Mouse (Mus musculus) myocyte (in vitro differentiated cells): ENCODE data around the gene Mto1. TPM values are rescaled to one million over a fixed set of nuclear protein-coding genes. Genes with fewer than 3 reads are reported as not detected.

Experiments used
- H3K27me3 ChIP-seq: one replicate; pipeline ENCODE4 v1.6.1; 2011; ENCODE audit not compliant: control insufficient read depth, insufficient read depth, insufficient read length
- H3K36me3 ChIP-seq: one replicate; pipeline ENCODE4 v1.6.1; 2011; ENCODE audit not compliant: control insufficient read depth, insufficient read depth
- H3K4me2 ChIP-seq: one replicate; pipeline ENCODE4 v1.6.1; 2011; ENCODE audit warnings: low read depth, control low read depth
- H3K4me3 ChIP-seq: one replicate; pipeline ENCODE4 v1.5.1; 2011; ENCODE audit warnings: mild to moderate bottlenecking, control low read depth, moderate library complexity
- H3K79me2 ChIP-seq: one replicate; pipeline ENCODE4 v1.6.1; 2011; ENCODE audit not compliant: control insufficient read depth, insufficient read depth
- H3ac ChIP-seq: one replicate; pipeline ENCODE4 v1.6.1; 2011; ENCODE audit not compliant: control insufficient read depth, insufficient read length
- CEBPB ChIP-seq: IDR thresholded peaks from 2 replicates; pipeline ENCODE4 v1.6.1; 2011; ENCODE audit warnings: mild to moderate bottlenecking, moderate library complexity; ENCODE audit not compliant: poor library complexity, insufficient read depth, severe bottlenecking
- E2F4 ChIP-seq: IDR thresholded peaks from one replicate; pipeline ENCODE4 v1.6.1; 2011; ENCODE audit warnings: mild to moderate bottlenecking, control low read depth, moderate library complexity; ENCODE audit not compliant: insufficient read depth
- MAX ChIP-seq: IDR thresholded peaks from one replicate; pipeline ENCODE4 v1.6.1; 2011; ENCODE audit warnings: low read depth, mild to moderate bottlenecking, control low read depth
- MYOD1 ChIP-seq, 3 experiments: IDR thresholded peaks; one replicate each; pipeline ENCODE4 v1.6.1; 2011; ENCODE audit warnings: control low read depth in 2 of 3, low read depth in 2 of 3, mild to moderate bottlenecking in 2 of 3, moderate library complexity in 1 of 3; ENCODE audit not compliant: insufficient read length in 2 of 3, control insufficient read depth in 1 of 3
- MYOG ChIP-seq, 3 experiments: IDR thresholded peaks; one replicate each; pipeline ENCODE4 v1.6.1; 2011; ENCODE audit warnings: control low read depth in 2 of 3, low read depth in 2 of 3, mild to moderate bottlenecking in 2 of 3; ENCODE audit not compliant: insufficient read length in 2 of 3, control insufficient read depth in 1 of 3, insufficient read depth in 1 of 3
- POLR2A ChIP-seq: IDR thresholded peaks from one replicate; pipeline ENCODE4 v1.6.1; 2011; ENCODE audit warnings: low read depth, mild to moderate bottlenecking, control low read depth, moderate library complexity; ENCODE audit not compliant: insufficient read length
- POLR2AphosphoS2 ChIP-seq: IDR thresholded peaks from one replicate; pipeline ENCODE4 v1.6.1; 2011; ENCODE audit warnings: low read depth, control low read depth; ENCODE audit not compliant: insufficient read length
- REST ChIP-seq: IDR thresholded peaks from one replicate; pipeline ENCODE4 v1.6.1; 2011; ENCODE audit warnings: mild to moderate bottlenecking, control low read depth, moderate library complexity; ENCODE audit not compliant: insufficient read depth, insufficient read length
- SRF ChIP-seq: IDR thresholded peaks from one replicate; pipeline ENCODE4 v1.6.1; 2011; ENCODE audit warnings: low read depth; ENCODE audit not compliant: control insufficient read depth, insufficient read length
- TCF12 ChIP-seq: IDR thresholded peaks from one replicate; pipeline ENCODE4 v1.6.1; 2011; ENCODE audit warnings: mild to moderate bottlenecking, control low read depth; ENCODE audit not compliant: poor library complexity, insufficient read depth, severe bottlenecking
- TCF3 ChIP-seq: IDR thresholded peaks from one replicate; pipeline ENCODE4 v1.6.1; 2011; ENCODE audit warnings: low read depth, control low read depth; ENCODE audit not compliant: insufficient read length
- USF1 ChIP-seq: IDR thresholded peaks from one replicate; pipeline ENCODE4 v1.6.1; 2011; ENCODE audit warnings: low read depth, mild to moderate bottlenecking, control low read depth, moderate library complexity
- polyA plus RNA-seq: library from polyadenylated mRNA; unstranded; fragments of >200 nt; fragmentation: generic; extraction: Trizol; gene quantifications from one replicate; pipeline ENCODE4 v1.2.1, GENCODE M21; 2012; ENCODE audit warnings: missing spikeins

The Mto1 gene
- polyA plus RNA-seq, 1 experiment, result 10.8 TPM

DNA sequence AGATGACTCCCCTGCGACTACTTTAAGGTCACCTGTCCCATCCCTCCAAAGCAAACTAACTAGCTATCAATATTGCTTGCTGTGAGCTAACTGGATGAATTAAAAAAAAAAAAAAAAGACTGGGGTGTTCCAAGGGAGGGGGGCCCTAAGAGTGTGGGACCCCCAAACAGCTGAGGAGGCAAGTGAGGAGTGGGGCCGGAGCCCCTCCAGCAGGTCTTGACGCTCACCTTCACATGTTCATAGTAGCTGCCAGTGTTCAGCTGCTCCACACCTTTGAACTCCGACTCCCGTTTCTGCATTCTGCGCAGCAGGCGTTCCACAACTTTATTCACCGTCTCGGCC is 5.8 kb upstream of the Mto1 start:
- TF ChIP-seq REST, result no peak
- no peak for TF ChIP-seq POLR2A
- no peak for TF ChIP-seq TCF3
- no peaks in the 10 kb centered on the region for H3K79me2 ChIP-seq
- H3K27me3 ChIP-seq, result peaks cover 7% of the 10 kb centered on the region
- H3K4me2 ChIP-seq, result peak overlapping the region; percentile 65
- H3ac ChIP-seq, result no peak overlapping the region
- H3K36me3 ChIP-seq, result no peaks in the 10 kb centered on the region
- peak overlapping the region; percentile 26 for H3K4me3 ChIP-seq

DNA sequence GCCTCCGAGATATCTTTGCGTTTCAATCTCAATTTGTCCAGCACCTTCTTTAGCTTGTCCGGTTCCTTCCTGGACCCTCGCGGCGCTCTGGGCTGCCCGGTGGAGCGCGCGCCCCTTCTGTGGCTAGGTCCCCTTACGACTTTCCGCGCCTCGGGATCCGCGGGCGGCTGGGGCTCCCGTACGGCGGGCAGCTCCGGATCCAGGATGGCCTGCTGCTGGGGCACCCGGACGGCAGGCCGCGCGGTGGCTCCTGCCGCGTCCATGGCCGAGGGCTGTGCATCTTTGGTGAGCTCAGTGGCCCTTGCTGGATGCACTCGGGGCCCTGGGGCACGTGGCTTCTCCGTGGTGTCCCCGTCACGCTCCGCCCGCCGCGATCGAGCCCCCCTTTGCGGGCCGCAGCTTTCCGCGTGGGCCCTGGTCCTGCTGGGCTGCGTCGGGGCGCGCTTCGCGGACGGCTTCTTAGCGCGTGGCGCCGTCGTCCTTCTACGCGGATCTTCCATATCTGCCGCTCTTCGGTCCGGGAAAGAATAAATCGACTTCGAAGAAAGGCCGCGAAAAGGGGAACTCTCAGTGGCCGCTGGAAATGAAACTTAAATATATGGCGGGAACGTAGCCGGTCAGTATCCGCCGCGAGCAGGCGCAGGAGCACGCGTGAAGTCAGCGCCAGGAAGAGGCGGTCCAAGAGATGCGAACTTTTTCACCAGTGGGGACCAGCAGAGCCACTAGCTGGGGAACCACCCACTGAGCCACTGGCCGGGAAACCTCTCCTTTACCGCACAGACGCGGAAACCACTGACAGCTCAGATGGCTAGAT is 5.2 kb upstream of the Mto1 start, which contains the start of gene Cgas:
TSS of gene Cgas (minus strand) at position 659 of the 814 bp plus-strand sequence.
- Histone ChIP-seq H3K36me3 (no peaks in the 10 kb centered on the region), H3ac (peak within 1 kb of the TSS; percentile 28), H3K4me2 (peak within 1 kb of the TSS; percentile 65), H3K27me3 (peaks cover 7% of the 10 kb centered on the region), H3K79me2 (no peaks in the 10 kb centered on the region), H3K4me3 (peak within 1 kb of the TSS; percentile 26)
- TF ChIP-seq E2F4 (no peak), POLR2A (peak; percentile 45)

DNA sequence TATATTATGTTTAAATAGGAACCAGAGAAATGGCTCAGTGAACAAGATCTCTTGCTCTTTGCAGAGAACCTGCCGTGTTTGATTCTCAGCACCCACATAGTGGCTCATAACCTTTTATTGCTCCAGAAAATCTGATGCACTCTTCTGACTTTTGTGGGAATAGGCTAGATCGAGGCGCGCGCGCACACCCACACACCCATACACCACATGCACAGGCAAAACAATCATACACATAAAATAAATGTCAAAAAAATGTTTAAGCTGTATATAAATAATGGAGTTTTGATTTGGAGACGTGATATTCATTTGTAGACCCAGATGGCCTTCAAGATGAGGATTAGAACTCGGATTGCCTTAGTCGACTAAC is 419 bp upstream of the Mto1 start:
- H3K27me3 ChIP-seq, result peaks cover 4% of the 10 kb centered on the region

DNA sequence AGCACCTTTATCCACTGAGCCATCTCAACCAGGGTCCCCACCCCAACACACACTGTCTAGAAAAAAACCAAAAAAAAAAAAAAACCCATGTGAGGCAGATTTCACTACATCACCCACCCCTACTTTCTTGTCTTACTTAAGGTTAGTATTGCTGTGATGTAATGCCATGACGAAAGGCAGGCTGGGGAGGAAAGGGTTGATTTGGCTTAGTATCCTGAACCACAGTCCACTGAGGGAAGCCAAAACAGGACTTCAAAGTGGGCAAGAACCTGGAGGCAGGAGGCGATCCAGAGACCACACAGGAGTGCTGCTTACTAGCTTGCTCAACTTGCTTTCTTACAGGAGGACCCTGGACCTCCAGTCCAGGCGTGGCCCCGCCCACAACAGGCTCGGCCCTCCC is 2.4 kb downstream of the Mto1 start:
- Histone ChIP-seq H3K79me2 (peaks cover 10% of the 10 kb centered on the region), H3K27me3 (no peaks in the 10 kb centered on the region), H3K36me3 (no peaks in the 10 kb centered on the region), H3K4me2 (no peak overlapping the region), H3ac (no peak overlapping the region), H3K4me3 (no peak overlapping the region)
- no peak for TF ChIP-seq CEBPB
- TF ChIP-seq POLR2A, result no peak
- TF ChIP-seq TCF3, result no peak
- TF ChIP-seq POLR2AphosphoS2, result no peak
- TF ChIP-seq REST, result no peak
- TF ChIP-seq SRF, result no peak

More for the DNA sequence above, 419 bp upstream of the Mto1 start:
- TF ChIP-seq MYOG (IDR thresholded peaks at IDR 0.05; ENCODE audit: control insufficient read depth in 1 of 3, insufficient read depth in 1 of 3, insufficient read length in 2 of 3, low read depth in 2 of 3), result no peak
- no peak for TF ChIP-seq E2F4
- Histone ChIP-seq H3K36me3 (no peaks in the 10 kb centered on the region), H3K4me3 (peak overlapping the region; percentile 60), H3K79me2 (peaks cover 10% of the 10 kb centered on the region), H3K4me2 (peak overlapping the region; percentile 96), H3ac (peak overlapping the region; percentile 83)

DNA sequence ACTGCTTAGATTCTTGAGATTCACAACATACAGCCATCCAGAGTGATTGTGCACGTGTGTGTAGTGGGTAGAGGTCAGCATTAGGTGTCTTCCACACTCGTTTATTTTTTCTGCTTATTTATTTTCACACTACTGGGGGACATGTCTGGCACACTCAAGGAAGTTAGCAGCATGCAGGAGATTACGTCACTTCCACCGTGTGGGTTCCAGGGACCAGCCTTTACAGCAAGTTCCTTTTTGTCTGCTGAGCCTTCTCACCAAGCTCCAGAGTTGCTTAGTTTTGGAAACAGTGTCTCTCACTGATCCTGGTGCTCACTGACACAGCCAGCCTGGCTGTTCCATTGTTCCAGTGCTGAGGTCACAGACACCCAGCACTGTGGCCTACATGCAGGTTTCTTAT is 3.4 kb downstream of the Mto1 start:
- no peak overlapping the region for H3K4me3 ChIP-seq
- no peak overlapping the region for H3ac ChIP-seq
- H3K4me2 ChIP-seq, result no peak overlapping the region
- H3K79me2 ChIP-seq, result peaks cover 10% of the 10 kb centered on the region
- TF ChIP-seq TCF3 (no peak), SRF (no peak), POLR2AphosphoS2 (no peak), POLR2A (no peak), REST (no peak), MAX (no peak), MYOD1 (IDR thresholded peaks at IDR 0.05; ENCODE audit: control insufficient read depth in 1 of 3, insufficient read length in 2 of 3, low read depth in 2 of 3) (no peak), MYOG (IDR thresholded peaks at IDR 0.05; ENCODE audit: control insufficient read depth in 1 of 3, insufficient read depth in 1 of 3, insufficient read length in 2 of 3, low read depth in 2 of 3) (no peak), USF1 (no peak)
- H3K36me3 ChIP-seq, result no peaks in the 10 kb centered on the region
- no peaks in the 10 kb centered on the region for H3K27me3 ChIP-seq

DNA sequence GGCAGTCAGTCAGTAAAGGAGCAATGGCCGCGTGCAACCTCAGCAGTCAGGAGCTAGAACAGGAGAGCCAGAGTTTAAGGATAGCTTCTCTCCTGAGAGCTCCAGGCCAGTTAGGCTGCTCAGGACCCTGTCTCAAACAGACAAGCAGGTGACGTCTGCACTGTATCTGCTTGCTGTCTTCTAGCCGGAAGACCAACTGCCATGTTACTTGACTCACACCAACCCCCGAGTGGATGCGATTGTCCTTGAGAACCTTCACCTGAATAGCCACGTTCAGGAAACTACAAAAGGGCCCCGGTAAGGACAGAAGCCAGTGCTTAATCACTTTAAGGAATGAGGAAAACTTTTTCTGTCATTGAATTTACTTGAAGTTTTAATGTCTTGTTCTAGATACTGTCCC is 9.0 kb downstream of the Mto1 start:
- no peak overlapping the region for H3ac ChIP-seq
- H3K4me3 ChIP-seq, result no peak overlapping the region
- TF ChIP-seq SRF (no peak), REST (no peak), MYOG (IDR thresholded peaks at IDR 0.05; ENCODE audit: control insufficient read depth in 1 of 3, insufficient read depth in 1 of 3, insufficient read length in 2 of 3, low read depth in 2 of 3) (no peak), POLR2AphosphoS2 (no peak), CEBPB (no peak), POLR2A (no peak), TCF12 (no peak), TCF3 (no peak), MAX (no peak), USF1 (no peak), E2F4 (no peak), MYOD1 (IDR thresholded peaks at IDR 0.05; ENCODE audit: control insufficient read depth in 1 of 3, insufficient read length in 2 of 3, low read depth in 2 of 3) (no peak)
- no peaks in the 10 kb centered on the region for H3K27me3 ChIP-seq
- no peak overlapping the region for H3K4me2 ChIP-seq
- H3K36me3 ChIP-seq, result peaks cover 28% of the 10 kb centered on the region
- no peaks in the 10 kb centered on the region for H3K79me2 ChIP-seq
